Mouse (Mus musculus): ENCODE results near the gene Rcc1. TPM values are rescaled to one million over a fixed set of nuclear protein-coding genes. Genes with fewer than 3 reads are reported as not detected.
"Not testable (repeated sequence)": the region's sequence is repeated elsewhere in the genome, so short reads cannot be mapped to it uniquely, and the experiment has no call there.

Gene Rcc1
- total RNA-seq, 2 experiments from 2014 or later = 13.0 to 14.3 TPM

DNA sequence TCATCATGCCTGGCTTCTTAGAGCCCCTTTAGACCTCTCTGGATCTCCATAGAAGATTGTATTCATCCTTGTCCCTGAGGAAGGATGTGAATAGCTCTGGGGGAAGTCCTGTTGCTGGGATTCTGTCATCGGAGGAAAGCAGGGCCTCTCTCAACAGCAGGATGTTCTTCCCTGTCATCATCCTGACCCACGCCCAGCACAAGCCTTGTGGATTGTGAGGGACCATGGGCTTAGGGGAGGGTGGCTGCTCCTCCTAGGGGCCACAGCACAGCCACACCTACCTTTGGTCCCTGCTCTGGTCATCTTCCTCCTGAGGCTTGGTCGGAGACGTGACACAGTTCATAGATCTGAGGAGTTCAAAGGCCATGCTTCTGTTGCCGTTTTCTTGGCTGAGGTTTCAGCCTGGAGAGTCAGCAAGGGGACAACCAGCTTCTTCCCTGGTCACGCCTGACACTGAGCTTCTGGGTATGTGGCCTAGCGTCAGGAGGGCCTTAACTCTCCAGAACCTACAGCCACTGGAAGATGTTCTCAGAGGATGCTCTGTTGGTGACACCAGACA lies 59.6 kb downstream of the Rcc1 start:
- DNase-seq (ENCODE audit: extremely low spot score in 1 of 2, low spot score in 2 of 2) = no peak
- intact Hi-C loops (cut with DNase I) = loop anchor here (5.0 kb wide), 3 partner anchors 54 to 219 kb away; partner anchors contain the start of gene Sesn2
- Histone ChIP-seq H3K27ac (no peak overlapping the region), H3K4me3 (no peak overlapping the region)
- no peak for TF ChIP-seq CTCF (IDR thresholded peaks at IDR 0.05)

GRCm38 (mm10) chr4:132292988-132293387 lies 60.4 kb downstream of the Rcc1 start:
- H3K27ac ChIP-seq = no peak overlapping the region
- intact Hi-C loops (cut with DNase I) = loop anchor here (5.0 kb wide), 3 partner anchors 54 to 219 kb away; partner anchors contain the start of gene Sesn2
- peak; percentile 67 for TF ChIP-seq CTCF (IDR thresholded peaks at IDR 0.05)
- no peak overlapping the region for H3K4me3 ChIP-seq
- DNase-seq (ENCODE audit: extremely low spot score in 1 of 2, low spot score in 2 of 2) = no peak

DNA sequence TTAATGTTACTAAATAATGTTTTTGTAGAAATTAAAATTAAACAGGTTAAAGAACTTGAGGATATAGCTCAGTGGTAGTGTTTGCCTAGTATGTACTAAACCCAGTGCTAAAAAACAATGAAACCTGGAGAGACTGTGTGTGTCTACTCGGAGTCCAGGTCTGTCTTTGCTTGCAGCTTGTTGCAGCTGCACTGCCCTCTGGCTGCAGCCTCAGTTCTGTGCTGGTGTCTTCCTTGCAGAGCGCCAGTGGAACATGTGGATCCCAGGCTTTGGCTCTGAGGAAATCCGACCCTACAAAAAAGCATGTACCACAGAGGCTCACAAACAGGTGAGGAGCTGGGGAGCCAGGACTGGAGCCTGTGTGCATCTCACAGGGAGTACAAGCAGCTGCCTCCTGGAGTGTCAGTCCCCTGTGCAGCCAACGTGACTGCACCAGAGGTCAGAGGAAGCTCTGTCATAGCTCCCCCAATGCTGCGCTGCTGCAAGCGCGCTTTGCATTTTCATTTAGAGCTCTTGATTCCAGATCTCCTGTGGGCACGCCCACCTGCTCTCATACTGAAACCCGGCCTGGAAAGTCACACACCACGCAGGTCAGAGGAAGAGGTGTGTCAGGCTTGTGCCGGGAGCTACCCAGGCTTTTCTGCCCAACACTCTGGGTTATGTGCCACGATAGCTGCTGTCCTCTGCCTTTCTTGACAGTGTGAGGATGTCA lies 61.6 kb downstream of the Rcc1 start:
- Histone ChIP-seq H3K27ac (no peak overlapping the region), H3K4me3 (no peak overlapping the region)
- intact Hi-C loops (cut with DNase I) = loop anchor here (5.0 kb wide), 3 partner anchors 56 to 221 kb away; partner anchors contain the start of gene Sesn2
- peak; percentile 16 for TF ChIP-seq CTCF (IDR thresholded peaks at IDR 0.05)
- no peak for DNase-seq (ENCODE audit: extremely low spot score in 1 of 2, low spot score in 2 of 2)

GRCm38 (mm10) chr4:132291056-132291455 lies 62.3 kb downstream of the Rcc1 start:
- TF ChIP-seq CTCF (IDR thresholded peaks at IDR 0.05) = no peak
- H3K27ac ChIP-seq = no peak overlapping the region
- intact Hi-C loops (cut with DNase I) = loop anchor here (5.0 kb wide), 3 partner anchors 56 to 221 kb away; partner anchors contain the start of gene Sesn2
- no peak for DNase-seq (ENCODE audit: extremely low spot score in 1 of 2, low spot score in 2 of 2)
- H3K4me3 ChIP-seq = no peak overlapping the region

GRCm38 (mm10) chr4:132288840-132289239 lies 64.6 kb downstream of the Rcc1 start:
- intact Hi-C loops (cut with DNase I); H3K27ac ChIP-seq; H3K4me3 ChIP-seq; DNase-seq (ENCODE audit: extremely low spot score in 1 of 2, low spot score in 2 of 2): not testable (repeated sequence)

Other genes starting within 250 kb of the Rcc1 start
- gene Oprd1, start 209.1 kb downstream of the Rcc1 start, total RNA-seq (2021) = 10 to 100 TPM; 17.9 to 21.1 TPM
- 10 to 100 TPM; 41.4 to 44.3 TPM for gene Ythdf2, start 141.3 kb downstream of the Rcc1 start, total RNA-seq (2021)
- gene Gmeb1, start 92.0 kb downstream of the Rcc1 start, total RNA-seq (2021) = 10 to 100 TPM; 22.1 to 26.1 TPM
- gene Taf12, start 79.2 kb downstream of the Rcc1 start, total RNA-seq (2021) = 10 to 100 TPM; 22.1 to 24.4 TPM
- 1 to 10 TPM; 1.6 to 2.6 TPM for gene Rab42, start 50.2 kb downstream of the Rcc1 start, total RNA-seq (2021)
- 10 to 100 TPM; 22.4 to 24.9 TPM for gene Trnau1ap, start 24.1 kb downstream of the Rcc1 start, total RNA-seq (2021)
- 1 to 10 TPM; 9.1 to 9.8 TPM for gene Phactr4, start 68.9 kb upstream of the Rcc1 start, total RNA-seq (2021)
- gene Med18, start 110.3 kb upstream of the Rcc1 start, total RNA-seq (2021) = 10 to 100 TPM in 1 of 2 experiments, 1 to 10 TPM in 1; 8.8 to 10.1 TPM
- 10 to 100 TPM; 10.4 to 10.7 TPM for gene Sesn2, start 156.9 kb upstream of the Rcc1 start, total RNA-seq (2021)
- gene Atpif1, start 180.1 kb upstream of the Rcc1 start, total RNA-seq (2021) = 100 to 1,000 TPM; 430 to 458 TPM
- 10 to 100 TPM; 91.4 to 92.9 TPM for gene Dnajc8, start 181.9 kb upstream of the Rcc1 start, total RNA-seq (2021)
- gene Ptafr, start 210.5 kb upstream of the Rcc1 start, total RNA-seq (2021) = 1 to 10 TPM in 1 of 2 experiments, under 1 TPM in 1; 1.00 to 1.2 TPM